Mouse (Mus musculus) small intestine, adult 2 months (tissue): ENCODE data around the gene Glt8d2. TPM values are rescaled to one million over a fixed set of nuclear protein-coding genes. Genes with fewer than 3 reads are reported as not detected.

ENCODE experiments used
- H3K27ac ChIP-seq: fragments of 200-500 bp; 2 replicates; pipeline ENCODE4 v1.5.1; 2012; ENCODE audit warnings: low read depth, low read length, control low read depth, inconsistent platforms; ENCODE audit not compliant: insufficient read depth
- H3K27me3 ChIP-seq: fragments of 200-500 bp; 2 replicates; pipeline ENCODE4 v1.6.1; 2012; ENCODE audit warnings: mild to moderate bottlenecking, moderate library complexity, low read length, inconsistent platforms; ENCODE audit not compliant: control insufficient read depth, insufficient read depth
- H3K36me3 ChIP-seq: fragments of 200-500 bp; 2 replicates; pipeline ENCODE4 v1.6.1; 2012; ENCODE audit warnings: mild to moderate bottlenecking, low read length, control low read depth, inconsistent platforms; ENCODE audit not compliant: control insufficient read depth, insufficient read depth
- H3K4me1 ChIP-seq: fragments of 200-500 bp; 2 replicates; pipeline ENCODE4 v1.6.1; 2012; ENCODE audit warnings: low read length, inconsistent platforms, mixed read lengths; ENCODE audit not compliant: control insufficient read depth, insufficient read depth, insufficient read length
- H3K4me3 ChIP-seq: fragments of 200-500 bp; 2 replicates; pipeline ENCODE4 v1.5.1; 2012; ENCODE audit warnings: low read depth, mild to moderate bottlenecking, control low read depth, inconsistent platforms, low read length, moderate library complexity
- CTCF ChIP-seq: fragments of 200-500 bp; IDR thresholded peaks from 2 replicates; pipeline ENCODE4 v1.5.1; 2012; ENCODE audit warnings: low read depth, mild to moderate bottlenecking, control low read depth, inconsistent platforms, low read length, moderate library complexity, mixed read lengths; ENCODE audit not compliant: insufficient replicate concordance, insufficient read length; ENCODE audit errors: extremely low read depth
- POLR2A ChIP-seq: fragments of 200-500 bp; IDR thresholded peaks from 2 replicates; pipeline ENCODE4 v1.6.1; 2012; ENCODE audit warnings: low read depth, mild to moderate bottlenecking, control low read depth, inconsistent platforms, low read length, moderate library complexity
- WGBS: fragments of 180-500 bp; shearing (Covaris S2); methylation state at CpG from one replicate; pipeline ENCODE4 v1.1.7; 2018; 5-methylcytosine and 5-hydroxymethylcytosine counted together
- polyA plus RNA-seq: library from polyadenylated mRNA; depleted of rRNA; stranded (reverse); fragments of >200 nt; gene quantifications from 2 replicates; pipeline ENCODE4 v1.2.3, GENCODE M21; 2012

Gene Glt8d2
- polyA plus RNA-seq, 1 experiment = 0.15 TPM

GRCm38 (mm10) chr10:82647205-82647811, 43.1 kb downstream of the Glt8d2 start:
- Histone ChIP-seq H3K36me3 (peaks cover 46% of the 10 kb centered on the region), H3K4me1 (no peaks in the 10 kb centered on the region), H3K27ac (no peak overlapping the region), H3K4me3 (no peak overlapping the region), H3K27me3 (no peaks in the 10 kb centered on the region)
- TF ChIP-seq CTCF = no peak
- no peak for TF ChIP-seq POLR2A
- WGBS = 84% methylated on average over 17 of the region's 17 CpGs

GRCm38 (mm10) chr10:82646083-82646482, 44.4 kb downstream of the Glt8d2 start:
- H3K27ac ChIP-seq = no peak overlapping the region
- no peaks in the 10 kb centered on the region for H3K27me3 ChIP-seq
- no peaks in the 10 kb centered on the region for H3K4me1 ChIP-seq
- TF ChIP-seq CTCF = no peak
- TF ChIP-seq POLR2A = no peak
- 93% methylated on average over 8 of the region's 8 CpGs for WGBS
- H3K4me3 ChIP-seq = no peak overlapping the region
- peaks cover 50% of the 10 kb centered on the region for H3K36me3 ChIP-seq

- no peaks in the 10 kb centered on the region for H3K4me1 ChIP-seq
- no peak overlapping the region for H3K27ac ChIP-seq
- 95% methylated on average over 9 of the region's 9 CpGs for WGBS
- TF ChIP-seq POLR2A (no peak), CTCF (no peak)
- no peak overlapping the region for H3K4me3 ChIP-seq
- peaks cover 59% of the 10 kb centered on the region for H3K36me3 ChIP-seq
- H3K27me3 ChIP-seq = no peaks in the 10 kb centered on the region
Measured at GRCm38 (mm10) chr10:82641481-82641880, 49.0 kb downstream of the Glt8d2 start.

GRCm38 (mm10) chr10:82639032-82639698, 51.3 kb downstream of the Glt8d2 start:
- Histone ChIP-seq H3K27me3 (no peaks in the 10 kb centered on the region), H3K4me3 (no peak overlapping the region), H3K27ac (no peak overlapping the region), H3K36me3 (peaks cover 45% of the 10 kb centered on the region), H3K4me1 (no peaks in the 10 kb centered on the region)
- WGBS = 87% methylated on average over 8 of the region's 8 CpGs
- no peak for TF ChIP-seq CTCF
- TF ChIP-seq POLR2A = no peak

GRCm38 (mm10) chr10:82636321-82636720, 54.1 kb downstream of the Glt8d2 start:
- Histone ChIP-seq H3K4me3 (no peak overlapping the region), H3K27me3 (no peaks in the 10 kb centered on the region), H3K36me3 (peaks cover 26% of the 10 kb centered on the region), H3K27ac (no peak overlapping the region), H3K4me1 (no peaks in the 10 kb centered on the region)
- WGBS = 96% methylated on average over 3 of the region's 3 CpGs
- TF ChIP-seq CTCF (no peak), POLR2A (no peak)

- 98% methylated on average over 7 of the region's 7 CpGs for WGBS
- Histone ChIP-seq H3K4me1 (peaks cover 3% of the 10 kb centered on the region; the same call in 1 of the 2 replicates), H3K27me3 (no peaks in the 10 kb centered on the region), H3K4me3 (no peak overlapping the region), H3K27ac (no peak overlapping the region), H3K36me3 (peaks cover 11% of the 10 kb centered on the region)
- no peak for TF ChIP-seq CTCF
- no peak for TF ChIP-seq POLR2A
Measured at GRCm38 (mm10) chr10:82634348-82634747, 56.1 kb downstream of the Glt8d2 start.

- WGBS = 94% methylated on average over 12 of the region's 12 CpGs
- peaks cover 3% of the 10 kb centered on the region; the same call in 1 of the 2 replicates for H3K4me1 ChIP-seq
- H3K27ac ChIP-seq = no peak overlapping the region
- 0 out of 2 replicates have a peak, but pooled peaks cover 4% of the 10 kb centered on the region for H3K36me3 ChIP-seq
- no peaks in the 10 kb centered on the region for H3K27me3 ChIP-seq
- TF ChIP-seq CTCF (no peak), POLR2A (no peak)
- H3K4me3 ChIP-seq = no peak overlapping the region
Measured at GRCm38 (mm10) chr10:82632496-82633280, 57.8 kb downstream of the Glt8d2 start.
